Mouse (Mus musculus) embryonic facial prominence, embryonic 10.5 days (tissue): ENCODE results near the gene Nfatc2. TPM values are rescaled to one million over a fixed set of nuclear protein-coding genes. Genes with fewer than 3 reads are reported as not detected.

Source experiments
- DNase-seq: peaks from one replicate; pipeline ENCODE4 v3.0.0-alpha.2; 2017; ENCODE audit warnings: low spot score
- H3K27ac ChIP-seq: fragments of 300-500 bp; sonication (generic); replicated peaks from 2 replicates; pipeline ENCODE4 v1.5.1; 2016; ENCODE audit warnings: mild to moderate bottlenecking
- H3K27me3 ChIP-seq: fragments of 300-500 bp; sonication (generic); replicated peaks from 2 replicates; pipeline ENCODE4 v1.6.1; 2016; ENCODE audit warnings: low read depth, mild to moderate bottlenecking; ENCODE audit not compliant: poor library complexity, severe bottlenecking
- H3K36me3 ChIP-seq: fragments of 300-500 bp; sonication (generic); replicated peaks from 2 replicates; pipeline ENCODE4 v1.6.1; 2016; ENCODE audit warnings: mild to moderate bottlenecking, moderate library complexity
- H3K4me1 ChIP-seq: fragments of 300-500 bp; sonication (generic); 2 replicates; pipeline ENCODE4 v1.6.1; 2016
- H3K4me3 ChIP-seq: fragments of 300-500 bp; sonication (generic); 2 replicates; pipeline ENCODE4 v1.5.1; 2016; ENCODE audit warnings: mild to moderate bottlenecking, moderate library complexity
- H3K9me3 ChIP-seq: fragments of 300-500 bp; sonication (generic); 2 replicates; pipeline ENCODE4 v1.6.1; 2016; ENCODE audit warnings: mild to moderate bottlenecking
- WGBS: fragments of 180-500 bp; shearing (Covaris S2); methylation state at CpG from one replicate; pipeline ENCODE4 v1.1.7; 2016; 5-methylcytosine and 5-hydroxymethylcytosine counted together
- polyA plus RNA-seq: library from polyadenylated mRNA; unstranded; fragments of >200 nt; fragmentation: Nextera tagmentation; extraction: Ambion mirVana; gene quantifications from 2 replicates; pipeline ENCODE4 v1.2.1, GENCODE M21; 2016

Nfatc2 gene
- polyA plus RNA-seq, 1 experiment from 2014 or later, result 0.66 TPM

DNA sequence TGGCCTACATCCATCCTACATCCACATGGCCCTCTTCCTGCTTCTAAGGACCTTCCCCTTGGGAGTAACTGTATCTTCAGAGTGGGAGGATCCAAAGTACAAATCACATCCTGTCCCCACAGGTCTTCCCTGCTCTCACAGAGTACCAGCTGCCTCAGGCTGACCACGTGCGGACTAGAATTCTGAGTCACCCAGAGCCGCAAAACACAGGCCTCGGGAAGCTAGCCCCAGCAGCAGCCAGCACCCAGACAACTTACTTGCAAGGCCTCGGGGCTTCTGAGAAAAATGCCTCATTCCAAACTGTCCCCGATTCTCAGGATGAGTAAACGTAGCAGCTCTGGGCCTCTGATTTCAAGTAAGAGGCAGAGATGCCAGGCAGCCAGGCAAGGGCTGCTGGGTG lies 109.7 kb downstream of the Nfatc2 start:
- no peak for DNase-seq
- H3K27ac ChIP-seq, result peak overlapping the region; percentile 54; the same call in 1 of the 2 replicates
- WGBS, result 69% methylated on average over 7 of the region's 7 CpGs

DNA sequence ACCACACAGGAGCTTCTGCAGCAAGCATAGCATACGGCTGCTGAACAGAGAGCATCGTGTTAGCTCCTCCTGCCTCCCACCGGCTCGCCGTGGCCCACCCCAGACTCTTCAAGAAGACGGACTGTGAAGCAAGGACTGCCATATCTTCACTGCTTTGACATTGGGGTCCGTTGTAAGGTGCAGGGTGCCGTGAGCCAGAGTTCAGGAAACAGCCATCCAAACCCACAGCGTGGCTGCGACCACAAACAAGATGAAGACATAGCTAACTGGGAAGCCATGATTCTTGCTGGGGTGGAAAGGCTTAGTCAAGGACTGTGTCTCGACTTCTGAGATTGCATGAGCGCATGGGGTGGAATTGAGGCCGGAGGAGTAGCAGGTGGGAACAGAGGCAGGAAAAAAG lies 111.5 kb downstream of the Nfatc2 start:
- Histone ChIP-seq H3K36me3 (no peaks in the 10 kb centered on the region), H3K27ac (no peak overlapping the region)
- 91% methylated on average over 13 of the region's 13 CpGs for WGBS

More for the DNA sequence above, 109.7 kb downstream of the Nfatc2 start:
- H3K9me3 ChIP-seq, result no peaks in the 10 kb centered on the region
- no peaks in the 10 kb centered on the region for H3K36me3 ChIP-seq
- 0 out of 2 replicates have a peak, but pooled peaks cover 3% of the 10 kb centered on the region for H3K27me3 ChIP-seq
- peaks cover 13% of the 10 kb centered on the region; the same call in 1 of the 2 replicates for H3K4me1 ChIP-seq
- H3K4me3 ChIP-seq, result no peak overlapping the region

DNA sequence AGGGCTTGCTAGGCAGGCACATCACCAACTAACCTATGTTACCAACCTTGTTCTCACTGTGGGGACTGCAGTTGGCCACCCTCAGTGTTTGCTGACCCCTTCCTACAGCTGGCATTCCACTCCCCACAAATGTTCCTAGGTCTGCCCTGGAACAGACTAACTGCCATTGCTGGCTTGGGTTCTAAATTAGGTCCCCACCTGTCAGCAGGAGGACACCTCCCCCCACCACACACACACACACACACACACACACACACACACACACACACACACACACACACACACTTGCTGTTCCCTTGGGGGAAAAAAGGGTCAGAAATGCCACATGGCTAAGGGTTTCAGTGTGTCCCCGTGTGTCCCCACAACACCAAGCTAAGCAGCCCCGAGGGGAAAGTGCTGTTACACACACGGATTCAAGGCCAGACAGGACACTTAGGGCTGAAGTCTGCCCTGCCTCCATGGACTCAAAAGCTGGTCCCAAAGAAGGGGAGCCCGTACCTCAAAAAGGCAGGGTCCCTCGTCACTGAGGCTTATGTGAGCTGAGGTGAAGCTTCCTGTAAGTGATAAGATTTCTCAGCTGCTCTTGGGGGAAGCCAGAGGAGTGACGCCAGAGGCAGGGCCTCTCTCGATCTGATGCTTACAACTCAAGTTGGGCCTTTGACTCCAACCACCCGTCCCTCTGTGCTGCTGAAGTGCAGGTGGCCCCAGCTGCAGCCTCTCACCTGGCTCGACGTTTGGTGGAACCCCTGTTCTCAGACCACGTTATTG lies 113.1 kb downstream of the Nfatc2 start:
- WGBS, result 77% methylated on average over 11 of the region's 11 CpGs
- Histone ChIP-seq H3K36me3 (no peaks in the 10 kb centered on the region), H3K27ac (no peak overlapping the region), H3K4me3 (no peak overlapping the region), H3K9me3 (no peaks in the 10 kb centered on the region), H3K27me3 (0 out of 2 replicates have a peak, but pooled peaks cover 3% of the 10 kb centered on the region), H3K4me1 (peaks cover 13% of the 10 kb centered on the region; the same call in 1 of the 2 replicates)
- no peak for DNase-seq

More for the DNA sequence above, 111.5 kb downstream of the Nfatc2 start:
- no peak for DNase-seq
- peaks cover 16% of the 10 kb centered on the region; the same call in 1 of the 2 replicates for H3K4me1 ChIP-seq
- no peak overlapping the region for H3K4me3 ChIP-seq
- 0 out of 2 replicates have a peak, but pooled peaks cover 3% of the 10 kb centered on the region for H3K27me3 ChIP-seq
- H3K9me3 ChIP-seq, result no peaks in the 10 kb centered on the region

DNA sequence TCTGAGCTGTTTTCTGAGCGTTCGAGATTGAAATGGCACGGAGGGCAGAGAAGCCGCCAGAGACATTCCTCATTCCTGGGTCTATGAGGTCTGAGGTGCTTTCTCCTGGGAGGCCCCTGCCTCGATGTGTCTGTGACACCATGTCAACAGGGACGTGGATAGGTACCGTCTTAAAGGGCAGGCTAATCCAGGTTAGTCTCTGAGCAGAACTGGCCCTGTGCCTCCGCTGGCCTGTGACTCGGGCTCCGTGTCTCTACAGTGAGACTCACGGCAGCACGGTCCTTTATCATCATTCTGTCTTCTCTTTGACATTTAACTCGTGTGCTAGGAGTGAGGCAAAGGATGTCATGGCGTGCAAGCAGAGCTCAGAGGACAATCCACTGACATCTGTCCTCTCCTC lies 120.3 kb downstream of the Nfatc2 start:
- WGBS, result 90% methylated on average over 14 of the region's 14 CpGs
- no peak for DNase-seq

DNA sequence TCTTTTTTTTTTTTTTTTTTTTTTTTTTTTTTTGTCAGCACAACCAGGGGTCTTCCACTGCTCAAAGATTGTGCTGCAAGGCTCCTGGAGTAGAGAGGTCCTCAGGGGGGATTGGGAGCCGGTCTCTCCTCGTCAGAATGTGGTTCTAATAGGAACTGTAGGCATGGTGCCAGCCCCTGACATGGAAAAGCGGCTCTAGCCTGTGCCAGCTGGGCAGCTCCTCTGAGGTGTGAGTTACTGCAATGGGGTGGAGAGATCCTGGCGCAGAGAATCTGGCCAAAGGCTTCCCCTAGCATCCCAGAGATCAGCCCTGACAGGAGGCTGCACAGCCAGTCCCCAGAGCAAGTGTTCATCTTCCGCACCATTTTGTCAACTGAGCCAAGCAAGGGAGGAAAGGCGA lies 120.8 kb downstream of the Nfatc2 start:
- WGBS, result 84% methylated on average over 6 of the region's 6 CpGs
- no peaks in the 10 kb centered on the region for H3K9me3 ChIP-seq
- H3K4me3 ChIP-seq, result no peak overlapping the region
- DNase-seq, result no peak
- H3K27me3 ChIP-seq, result no peaks in the 10 kb centered on the region
- H3K27ac ChIP-seq, result no peak overlapping the region
- peaks cover 9% of the 10 kb centered on the region; the same call in 1 of the 2 replicates for H3K4me1 ChIP-seq
- no peaks in the 10 kb centered on the region for H3K36me3 ChIP-seq

More for the DNA sequence above, 120.3 kb downstream of the Nfatc2 start:
- Histone ChIP-seq H3K9me3 (no peaks in the 10 kb centered on the region), H3K27me3 (no peaks in the 10 kb centered on the region), H3K27ac (no peak overlapping the region), H3K36me3 (no peaks in the 10 kb centered on the region), H3K4me1 (peaks cover 9% of the 10 kb centered on the region; the same call in 1 of the 2 replicates), H3K4me3 (no peak overlapping the region)

DNA sequence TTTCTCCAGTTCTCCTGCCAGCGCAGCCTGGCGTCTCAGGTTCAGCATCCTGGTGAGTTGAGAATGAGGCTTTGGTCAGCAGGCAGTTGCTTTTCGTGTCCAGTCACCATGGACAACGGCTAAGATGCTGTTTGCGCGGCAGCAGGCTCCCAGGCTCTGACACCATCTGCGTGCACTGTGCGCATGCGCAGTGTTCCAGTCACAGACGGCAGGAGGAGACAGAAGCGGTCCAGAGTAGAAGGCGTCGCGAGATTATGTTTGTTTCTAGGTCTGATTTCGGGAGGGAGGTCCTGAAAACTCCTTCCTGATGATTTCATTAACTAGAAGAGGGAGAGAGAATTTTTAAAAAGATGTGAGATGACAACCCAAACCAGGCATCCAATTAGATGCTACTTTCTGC lies 121.5 kb downstream of the Nfatc2 start:
- 0 out of 2 replicates have a peak, but pooled peaks cover 6% of the 10 kb centered on the region for H3K27me3 ChIP-seq
- WGBS, result 84% methylated on average over 15 of the region's 15 CpGs
- H3K27ac ChIP-seq, result no peak overlapping the region
- no peak overlapping the region for H3K4me3 ChIP-seq
- H3K4me1 ChIP-seq, result peaks cover 9% of the 10 kb centered on the region; the same call in 1 of the 2 replicates
- no peaks in the 10 kb centered on the region for H3K9me3 ChIP-seq
- H3K36me3 ChIP-seq, result no peaks in the 10 kb centered on the region
- no peak for DNase-seq

DNA sequence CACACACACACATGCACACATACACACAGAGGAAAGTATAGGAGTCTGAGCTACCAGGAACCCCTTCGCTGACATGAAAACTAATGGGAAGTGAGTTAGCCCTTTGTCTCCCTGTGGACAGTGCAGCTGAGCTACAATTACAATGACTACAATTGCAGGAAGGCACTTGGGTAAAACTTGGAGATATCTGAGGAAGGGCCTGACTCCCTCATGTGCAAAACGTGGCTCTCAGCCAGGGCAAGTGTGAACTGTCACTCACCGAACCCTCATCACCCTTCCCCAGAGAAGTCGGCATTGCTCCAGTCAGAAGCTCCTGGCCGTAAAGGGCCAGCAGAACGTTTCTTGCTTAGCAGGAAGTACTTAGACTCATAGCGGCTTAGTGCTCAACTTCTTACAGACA lies 123.0 kb downstream of the Nfatc2 start:
- H3K4me3 ChIP-seq, result no peak overlapping the region
- peaks cover 19% of the 10 kb centered on the region for H3K4me1 ChIP-seq
- H3K27me3 ChIP-seq, result peaks cover 21% of the 10 kb centered on the region
- no peak overlapping the region for H3K27ac ChIP-seq
- WGBS, result 72% methylated on average over 7 of the region's 7 CpGs
- DNase-seq, result no peak
- H3K36me3 ChIP-seq, result no peaks in the 10 kb centered on the region
- no peaks in the 10 kb centered on the region for H3K9me3 ChIP-seq

DNA sequence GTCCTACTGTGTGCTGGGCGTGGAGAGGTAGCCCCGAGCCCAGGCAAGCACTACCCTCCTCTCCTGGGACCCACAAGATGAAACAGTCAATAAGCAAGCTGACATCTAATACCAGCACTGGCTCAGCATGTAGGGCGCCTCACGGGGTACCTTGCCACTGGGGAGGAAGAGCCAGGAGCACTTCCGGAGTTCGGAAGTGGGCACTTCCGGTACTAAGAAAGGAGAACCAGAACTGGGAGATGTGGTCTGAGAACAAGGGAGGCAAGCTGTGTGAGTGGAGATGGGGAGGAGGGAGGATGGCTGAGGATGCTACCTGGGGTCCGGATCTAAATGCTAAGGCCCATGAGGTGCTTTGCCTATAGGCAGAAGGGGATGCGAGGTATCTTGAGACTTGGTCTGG lies 128.0 kb downstream of the Nfatc2 start:
- no peaks in the 10 kb centered on the region for H3K9me3 ChIP-seq
- H3K27ac ChIP-seq, result no peak overlapping the region
- no peaks in the 10 kb centered on the region for H3K36me3 ChIP-seq
- H3K4me1 ChIP-seq, result peaks cover 20% of the 10 kb centered on the region
- 55% methylated on average over 9 of the region's 9 CpGs for WGBS
- H3K27me3 ChIP-seq, result peaks cover 54% of the 10 kb centered on the region
- H3K4me3 ChIP-seq, result no peak overlapping the region
- DNase-seq, result no peak

DNA sequence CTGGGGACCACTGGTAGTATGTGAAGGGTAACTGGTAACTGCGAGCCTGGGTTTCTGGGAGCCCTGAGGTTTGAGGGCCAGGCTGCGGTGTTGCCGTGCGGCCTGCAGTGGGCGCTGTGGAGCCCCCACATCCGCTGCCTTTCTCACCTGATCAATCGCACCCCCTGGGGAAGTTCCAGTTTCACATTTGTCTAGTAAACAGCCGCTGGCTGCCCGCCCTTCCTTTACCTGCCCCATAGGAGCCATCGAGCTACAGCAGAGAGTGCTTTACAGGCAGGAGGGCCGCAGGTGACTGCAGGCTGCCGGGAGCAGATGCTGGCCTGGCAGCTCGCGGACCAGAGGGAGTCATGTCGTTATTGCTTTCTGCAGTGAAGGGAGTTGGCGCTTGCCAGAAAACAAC lies 128.6 kb downstream of the Nfatc2 start:
- H3K27ac ChIP-seq, result 0 out of 2 replicates have a peak overlapping the region, but pooled peaks have one; percentile 7

DNA sequence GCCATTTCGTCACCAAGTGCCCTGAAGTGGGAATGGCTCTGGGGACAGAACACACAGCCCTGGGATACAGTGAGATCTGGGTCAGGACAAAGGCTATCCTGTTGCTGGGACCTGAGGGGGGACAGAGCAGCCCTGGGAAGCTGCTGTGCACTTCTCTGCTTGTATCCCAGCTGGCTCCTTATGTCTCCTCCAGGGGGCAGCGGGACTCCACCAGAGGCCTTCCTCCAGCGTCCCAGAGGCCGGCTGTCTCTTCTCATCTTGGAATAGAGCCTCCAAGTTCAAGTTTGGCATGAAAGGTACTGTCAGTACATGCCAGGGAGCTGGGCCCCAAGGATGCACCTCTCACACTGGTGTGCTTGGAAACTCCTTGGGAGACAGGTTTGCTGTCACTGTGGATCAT lies 132.4 kb downstream of the Nfatc2 start:
- DNase-seq, result peak; percentile 80
- H3K27me3 ChIP-seq, result peaks cover 39% of the 10 kb centered on the region
- H3K36me3 ChIP-seq, result no peaks in the 10 kb centered on the region
- no peaks in the 10 kb centered on the region for H3K9me3 ChIP-seq
- H3K27ac ChIP-seq, result no peak overlapping the region
- H3K4me3 ChIP-seq, result no peak overlapping the region
- WGBS, result 7% methylated on average over 4 of the region's 4 CpGs
- H3K4me1 ChIP-seq, result peaks cover 34% of the 10 kb centered on the region

More for the DNA sequence above, 128.6 kb downstream of the Nfatc2 start:
- H3K36me3 ChIP-seq, result no peaks in the 10 kb centered on the region
- H3K4me3 ChIP-seq, result peak overlapping the region; percentile 45
- no peaks in the 10 kb centered on the region for H3K9me3 ChIP-seq
- H3K27me3 ChIP-seq, result peaks cover 54% of the 10 kb centered on the region
- 10% methylated on average over 16 of the region's 16 CpGs for WGBS
- peaks cover 18% of the 10 kb centered on the region for H3K4me1 ChIP-seq
- peak; percentile 74 for DNase-seq

DNA sequence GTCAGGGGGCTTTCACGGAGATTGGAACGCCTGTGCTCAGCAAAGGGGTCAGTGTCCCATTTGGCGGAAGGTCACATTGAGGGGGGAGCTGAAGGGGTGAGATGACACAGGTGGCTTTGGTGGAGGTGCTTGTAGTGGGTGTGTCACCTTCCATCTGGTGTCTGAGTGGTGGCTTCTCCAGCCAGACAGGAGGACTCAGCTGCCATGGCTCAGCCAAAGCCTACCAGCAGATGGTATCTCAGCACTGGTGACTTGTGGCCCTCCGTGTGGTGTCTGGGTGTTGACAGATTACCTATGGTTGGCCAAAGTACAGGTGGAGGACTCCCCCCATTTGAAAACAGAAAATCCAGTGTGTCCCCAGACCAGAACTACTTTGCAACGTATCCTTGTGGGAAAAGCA lies 134.3 kb downstream of the Nfatc2 start:
- Histone ChIP-seq H3K27ac (no peak overlapping the region), H3K4me3 (no peak overlapping the region), H3K4me1 (peaks cover 22% of the 10 kb centered on the region), H3K27me3 (peaks cover 24% of the 10 kb centered on the region), H3K9me3 (no peaks in the 10 kb centered on the region), H3K36me3 (no peaks in the 10 kb centered on the region)
- 82% methylated on average over 5 of the region's 5 CpGs for WGBS
- no peak for DNase-seq

DNA sequence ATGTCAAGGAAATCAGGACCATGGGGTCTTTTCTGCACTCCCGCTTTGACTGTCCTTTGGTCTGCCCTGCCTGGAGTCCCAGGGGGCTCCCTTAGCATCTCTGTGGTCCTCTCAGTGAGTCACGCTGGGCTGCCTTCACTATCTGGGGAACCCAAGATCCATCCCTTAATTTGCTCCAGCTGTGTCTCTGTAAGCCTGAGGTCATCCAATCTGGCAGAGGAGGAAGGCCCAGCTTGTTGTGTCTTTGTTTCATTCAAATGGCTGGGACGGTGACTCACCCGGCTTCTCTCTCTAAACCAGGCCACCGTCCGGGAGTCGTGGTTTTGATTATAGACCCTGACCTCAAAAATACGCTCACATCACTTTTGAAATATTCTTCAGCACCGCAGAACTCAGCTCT lies 135.4 kb downstream of the Nfatc2 start:
- H3K27ac ChIP-seq, result peak overlapping the region; percentile 65
- peaks cover 14% of the 10 kb centered on the region for H3K27me3 ChIP-seq
- no peak overlapping the region for H3K4me3 ChIP-seq
- H3K9me3 ChIP-seq, result no peaks in the 10 kb centered on the region
- no peaks in the 10 kb centered on the region for H3K36me3 ChIP-seq
- WGBS, result 25% methylated on average over 9 of the region's 9 CpGs
- H3K4me1 ChIP-seq, result peaks cover 33% of the 10 kb centered on the region
- DNase-seq, result peak; percentile 45

DNA sequence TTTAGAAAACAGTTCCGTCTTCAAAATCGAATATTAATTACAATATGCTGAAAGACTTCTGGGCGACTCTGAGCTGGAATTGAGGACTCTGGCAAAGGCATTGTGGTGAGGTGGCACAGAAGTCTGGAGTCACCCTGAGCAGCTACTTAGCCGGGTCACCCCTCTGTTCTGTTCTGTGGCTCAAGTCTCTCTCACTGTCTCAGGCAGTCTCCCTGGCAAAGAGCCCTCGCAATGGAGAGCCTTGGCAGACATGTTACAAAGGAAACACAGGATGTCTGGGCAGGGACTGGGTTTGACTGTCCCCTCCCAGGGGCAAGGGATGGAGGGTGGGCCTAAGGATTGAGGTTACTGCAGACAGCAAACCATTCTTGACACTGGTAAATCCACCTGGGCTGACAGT lies 135.8 kb downstream of the Nfatc2 start:
- Histone ChIP-seq H3K27ac (peak overlapping the region; percentile 65), H3K9me3 (no peaks in the 10 kb centered on the region), H3K4me1 (peaks cover 38% of the 10 kb centered on the region), H3K4me3 (no peak overlapping the region), H3K36me3 (no peaks in the 10 kb centered on the region), H3K27me3 (peaks cover 11% of the 10 kb centered on the region)
- 74% methylated on average over 5 of the region's 5 CpGs for WGBS
- no peak for DNase-seq
